Mouse (Mus musculus): ENCODE results near the gene Cadm4. TPM values are rescaled to one million over a fixed set of nuclear protein-coding genes. Genes with fewer than 3 reads are reported as not detected.
"Not testable (repeated sequence)": the region's sequence is repeated elsewhere in the genome, so short reads cannot be mapped to it uniquely, and the experiment has no call there.

Cadm4 gene
- polyA plus RNA-seq, 1 experiment = 160 TPM

DNA sequence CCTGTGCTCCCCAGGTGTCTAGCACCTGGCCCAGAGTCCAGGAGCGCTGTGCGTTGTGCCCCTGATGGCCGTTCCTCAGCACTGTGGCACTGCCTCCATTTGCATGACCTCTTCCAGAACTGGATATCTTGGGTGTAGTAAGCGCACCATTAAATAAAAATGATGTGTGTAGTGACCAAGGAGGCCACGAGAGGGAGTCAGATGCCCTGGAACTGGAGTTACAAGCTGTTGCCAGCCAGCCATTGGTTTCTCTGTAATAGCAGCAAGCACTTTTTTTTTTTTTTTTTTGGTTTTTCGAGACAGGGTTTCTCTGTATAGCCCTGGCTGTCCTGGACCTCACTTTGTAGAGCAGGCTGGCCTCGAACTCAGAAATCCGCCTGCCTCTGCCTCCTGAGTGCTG is 34.5 kb downstream of the Cadm4 start:
- not testable (repeated sequence) for H3K27me3 ChIP-seq (ENCODE audit: control insufficient read depth, insufficient read depth, insufficient read length); H3ac ChIP-seq (ENCODE audit: control insufficient read depth, insufficient read length, low read depth); H3K79me3 ChIP-seq (ENCODE audit: low read depth); H3K36me3 ChIP-seq (ENCODE audit: control insufficient read depth, insufficient read depth); H3K79me2 ChIP-seq (ENCODE audit: control insufficient read depth, insufficient read depth); H3K4me3 ChIP-seq (ENCODE audit: insufficient read depth, poor library complexity, severe bottlenecking)
- peak; percentile 2 for TF ChIP-seq CTCF (IDR thresholded peaks at IDR 0.05; ENCODE audit: control insufficient read depth, insufficient read depth, insufficient read length)

DNA sequence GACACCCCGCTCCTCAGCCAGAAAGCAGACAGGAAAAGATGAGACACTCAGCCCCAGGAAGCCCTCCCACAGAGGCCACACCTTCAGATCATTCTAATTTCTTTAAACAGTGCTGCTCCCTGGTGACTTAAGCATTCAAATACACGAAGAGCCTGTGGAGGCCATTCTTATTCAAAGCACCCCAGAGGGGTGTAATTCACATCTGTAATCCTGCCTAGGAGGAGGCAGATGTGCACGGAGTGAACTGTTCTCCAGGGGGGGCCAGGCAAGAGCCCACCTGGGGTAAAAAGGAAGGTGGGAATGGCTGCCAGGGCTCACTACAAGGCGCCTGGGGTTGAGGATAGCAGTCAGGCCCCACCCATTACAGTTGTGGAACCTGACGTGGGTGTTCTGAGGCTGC is 35.3 kb downstream of the Cadm4 start:
- H3K79me3 ChIP-seq (ENCODE audit: low read depth) = no peaks in the 10 kb centered on the region
- H3K79me2 ChIP-seq (ENCODE audit: control insufficient read depth, insufficient read depth) = no peaks in the 10 kb centered on the region
- TF ChIP-seq CTCF (IDR thresholded peaks at IDR 0.05; ENCODE audit: control insufficient read depth, insufficient read depth, insufficient read length) = no peak
- TF ChIP-seq MYOD1 (IDR thresholded peaks at IDR 0.05; ENCODE audit: control insufficient read depth, insufficient read length, low read depth) = no peak
- TF ChIP-seq USF1 (IDR thresholded peaks at IDR 0.05; ENCODE audit: low read depth) = no peak
- TF ChIP-seq CEBPB (IDR thresholded peaks at IDR 0.05; ENCODE audit: low read depth) = no peak
- no peak for TF ChIP-seq FOSL1 (IDR thresholded peaks at IDR 0.05; ENCODE audit: insufficient read depth, low read length, poor library complexity, severe bottlenecking)
- no peak for TF ChIP-seq MYOG (IDR thresholded peaks at IDR 0.05; ENCODE audit: control insufficient read depth, extremely low read depth, insufficient read length)
- no peak for TF ChIP-seq MAX (IDR thresholded peaks at IDR 0.05)
- peaks cover 4% of the 10 kb centered on the region for H3K36me3 ChIP-seq (ENCODE audit: control insufficient read depth, insufficient read depth)
- H3K4me3 ChIP-seq (ENCODE audit: insufficient read depth, poor library complexity, severe bottlenecking) = no peak overlapping the region
- H3ac ChIP-seq (ENCODE audit: control insufficient read depth, insufficient read length, low read depth) = no peak overlapping the region
- no peaks in the 10 kb centered on the region for H3K27me3 ChIP-seq (ENCODE audit: control insufficient read depth, insufficient read depth, insufficient read length)

DNA sequence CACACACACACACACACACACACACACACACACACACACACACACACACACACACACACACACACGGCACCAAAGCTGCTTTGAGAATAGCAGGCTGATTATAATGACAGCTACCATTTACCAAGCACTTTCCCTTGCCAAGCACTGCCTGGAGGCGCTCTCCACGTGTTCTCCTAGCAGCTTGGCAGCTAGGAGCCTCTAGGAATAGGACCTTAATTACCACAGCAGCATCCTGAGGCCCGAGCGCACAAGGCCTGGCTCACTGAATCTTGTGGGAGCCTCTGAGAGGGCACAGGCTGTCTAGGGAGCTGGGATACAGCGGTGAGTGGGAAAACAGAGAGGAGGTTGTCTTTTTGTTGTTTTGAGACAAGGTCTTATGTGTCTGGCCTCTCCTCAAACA is 35.8 kb downstream of the Cadm4 start:
- Histone ChIP-seq H3K4me3 (ENCODE audit: insufficient read depth, poor library complexity, severe bottlenecking) (no peak overlapping the region), H3K79me3 (ENCODE audit: low read depth) (no peaks in the 10 kb centered on the region), H3K36me3 (ENCODE audit: control insufficient read depth, insufficient read depth) (peaks cover 3% of the 10 kb centered on the region), H3ac (ENCODE audit: control insufficient read depth, insufficient read length, low read depth) (no peak overlapping the region), H3K79me2 (ENCODE audit: control insufficient read depth, insufficient read depth) (no peaks in the 10 kb centered on the region), H3K27me3 (ENCODE audit: control insufficient read depth, insufficient read depth, insufficient read length) (no peaks in the 10 kb centered on the region)
- TF ChIP-seq CEBPB (IDR thresholded peaks at IDR 0.05; ENCODE audit: low read depth) (no peak), FOSL1 (IDR thresholded peaks at IDR 0.05; ENCODE audit: insufficient read depth, low read length, poor library complexity, severe bottlenecking) (no peak), USF1 (IDR thresholded peaks at IDR 0.05; ENCODE audit: low read depth) (no peak), CTCF (IDR thresholded peaks at IDR 0.05; ENCODE audit: control insufficient read depth, insufficient read depth, insufficient read length) (no peak), MYOD1 (IDR thresholded peaks at IDR 0.05; ENCODE audit: control insufficient read depth, insufficient read length, low read depth) (no peak), MAX (IDR thresholded peaks at IDR 0.05) (no peak), MYOG (IDR thresholded peaks at IDR 0.05; ENCODE audit: control insufficient read depth, extremely low read depth, insufficient read length) (no peak)

DNA sequence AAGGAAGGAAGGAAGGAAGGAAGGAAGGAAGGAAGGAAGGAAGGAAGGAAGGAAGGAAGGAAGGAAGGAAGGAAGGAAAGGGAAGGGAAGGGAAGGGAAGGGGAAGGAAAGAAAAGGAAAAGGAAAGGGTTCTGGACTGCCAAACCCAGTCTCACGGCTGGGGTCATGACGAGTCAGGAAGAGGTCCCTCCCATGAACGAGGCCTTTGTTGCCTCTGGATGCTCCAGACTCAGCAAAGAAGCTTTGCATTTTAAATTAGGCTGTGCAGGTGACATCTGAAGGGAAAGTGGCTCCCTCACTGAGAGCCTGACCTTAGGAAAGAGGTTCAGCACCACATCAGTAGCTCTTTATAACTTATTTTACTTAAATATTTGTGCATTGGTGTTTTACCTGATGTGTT is 37.3 kb downstream of the Cadm4 start:
- Histone ChIP-seq H3K79me3 (ENCODE audit: low read depth) (no peaks in the 10 kb centered on the region), H3K4me3 (ENCODE audit: insufficient read depth, poor library complexity, severe bottlenecking) (no peak overlapping the region), H3ac (ENCODE audit: control insufficient read depth, insufficient read length, low read depth) (no peak overlapping the region), H3K79me2 (ENCODE audit: control insufficient read depth, insufficient read depth) (no peaks in the 10 kb centered on the region), H3K36me3 (ENCODE audit: control insufficient read depth, insufficient read depth) (no peaks in the 10 kb centered on the region), H3K27me3 (ENCODE audit: control insufficient read depth, insufficient read depth, insufficient read length) (no peaks in the 10 kb centered on the region)
- TF ChIP-seq CTCF (IDR thresholded peaks at IDR 0.05; ENCODE audit: control insufficient read depth, insufficient read depth, insufficient read length) = no peak
- no peak for TF ChIP-seq CEBPB (IDR thresholded peaks at IDR 0.05; ENCODE audit: low read depth)
- no peak for TF ChIP-seq FOSL1 (IDR thresholded peaks at IDR 0.05; ENCODE audit: insufficient read depth, low read length, poor library complexity, severe bottlenecking)
- no peak for TF ChIP-seq USF1 (IDR thresholded peaks at IDR 0.05; ENCODE audit: low read depth)
- no peak for TF ChIP-seq MAX (IDR thresholded peaks at IDR 0.05)
- no peak for TF ChIP-seq MYOG (IDR thresholded peaks at IDR 0.05; ENCODE audit: control insufficient read depth, extremely low read depth, insufficient read length)
- no peak for TF ChIP-seq MYOD1 (IDR thresholded peaks at IDR 0.05; ENCODE audit: control insufficient read depth, insufficient read length, low read depth)

DNA sequence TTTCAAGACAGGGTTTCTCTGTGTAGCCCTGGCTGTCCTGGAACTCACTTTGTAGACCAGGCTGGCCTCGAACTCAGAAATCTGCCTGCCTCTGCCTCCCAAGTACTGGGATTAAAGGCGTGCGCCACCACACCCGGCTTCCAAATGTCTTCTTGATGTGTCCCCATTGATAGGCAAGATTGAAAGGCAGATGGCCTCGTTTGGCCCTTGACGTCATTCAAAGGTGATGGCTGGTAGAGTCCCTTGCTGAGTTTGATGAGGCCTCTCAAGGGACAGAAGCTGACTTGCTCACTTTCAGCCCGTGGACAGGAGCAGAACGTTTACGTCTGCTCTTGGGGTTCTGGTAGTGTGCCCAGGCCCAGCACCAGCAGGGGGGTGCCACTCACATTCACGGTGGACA is 38.2 kb downstream of the Cadm4 start:
- not testable (repeated sequence) for H3ac ChIP-seq (ENCODE audit: control insufficient read depth, insufficient read length, low read depth); H3K36me3 ChIP-seq (ENCODE audit: control insufficient read depth, insufficient read depth); H3K27me3 ChIP-seq (ENCODE audit: control insufficient read depth, insufficient read depth, insufficient read length); H3K4me3 ChIP-seq (ENCODE audit: insufficient read depth, poor library complexity, severe bottlenecking); H3K79me2 ChIP-seq (ENCODE audit: control insufficient read depth, insufficient read depth); H3K79me3 ChIP-seq (ENCODE audit: low read depth)

DNA sequence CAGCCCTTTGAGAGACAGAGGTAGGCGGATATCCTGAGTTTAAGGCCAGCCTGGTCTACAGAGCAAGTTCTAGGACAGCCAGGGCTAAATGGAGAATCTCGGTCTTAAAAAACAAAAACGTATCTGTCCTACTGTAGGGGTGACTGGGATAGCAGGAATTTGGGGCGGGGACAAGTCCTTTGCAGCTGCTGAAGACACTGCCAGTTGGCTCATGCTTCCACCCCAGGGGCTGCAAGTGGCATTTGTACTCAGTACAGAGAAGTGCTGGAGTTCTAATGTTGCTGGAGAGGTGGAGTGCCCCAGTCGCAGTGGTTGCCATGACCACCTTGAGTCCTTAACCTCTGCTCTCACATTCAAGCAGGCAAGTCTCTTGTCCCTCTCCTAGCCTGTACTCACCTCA is 41.0 kb downstream of the Cadm4 start:
- Histone ChIP-seq H3K27me3 (ENCODE audit: control insufficient read depth, insufficient read depth, insufficient read length) (no peaks in the 10 kb centered on the region), H3K79me3 (ENCODE audit: low read depth) (no peaks in the 10 kb centered on the region), H3K4me3 (ENCODE audit: insufficient read depth, poor library complexity, severe bottlenecking) (no peak overlapping the region), H3K36me3 (ENCODE audit: control insufficient read depth, insufficient read depth) (no peaks in the 10 kb centered on the region), H3K79me2 (ENCODE audit: control insufficient read depth, insufficient read depth) (no peaks in the 10 kb centered on the region), H3ac (ENCODE audit: control insufficient read depth, insufficient read length, low read depth) (no peak overlapping the region)
- TF ChIP-seq USF1 (IDR thresholded peaks at IDR 0.05; ENCODE audit: low read depth) = no peak
- TF ChIP-seq CTCF (IDR thresholded peaks at IDR 0.05; ENCODE audit: control insufficient read depth, insufficient read depth, insufficient read length) = no peak
- no peak for TF ChIP-seq FOSL1 (IDR thresholded peaks at IDR 0.05; ENCODE audit: insufficient read depth, low read length, poor library complexity, severe bottlenecking)
- no peak for TF ChIP-seq MYOD1 (IDR thresholded peaks at IDR 0.05; ENCODE audit: control insufficient read depth, insufficient read length, low read depth)
- no peak for TF ChIP-seq MYOG (IDR thresholded peaks at IDR 0.05; ENCODE audit: control insufficient read depth, extremely low read depth, insufficient read length)
- TF ChIP-seq MAX (IDR thresholded peaks at IDR 0.05) = no peak
- no peak for TF ChIP-seq CEBPB (IDR thresholded peaks at IDR 0.05; ENCODE audit: low read depth)

Data from C2C12 (cell line).